Mouse (Mus musculus) embryonic facial prominence, embryonic 11.5 days (tissue): Measurements from ENCODE around the gene Dctn2. TPM values are rescaled to one million over a fixed set of nuclear protein-coding genes. Genes with fewer than 3 reads are reported as not detected.

Experiments used
- ATAC-seq: fragments of 200-750 bp; cut with Nextera tagmentation; replicated peaks from 2 replicates; pipeline ENCODE4 v1.8.0; 2017; ENCODE audit warnings: low read depth; ENCODE audit not compliant: insufficient number of reproducible peaks, low FRiP score, low TSS enrichment
- DNase-seq: peaks from one replicate; pipeline ENCODE4 v3.0.0-alpha.2; 2015; ENCODE audit warnings: low spot score
- H3K27ac ChIP-seq: fragments of 300-500 bp; sonication (generic); replicated peaks from 2 replicates; pipeline ENCODE4 v1.5.1; 2014; ENCODE audit warnings: mild to moderate bottlenecking, low read depth, low read length, control low read depth
- H3K27me3 ChIP-seq: fragments of 300-500 bp; sonication (generic); 2 replicates; pipeline ENCODE4 v1.6.1; 2014; ENCODE audit warnings: mild to moderate bottlenecking, low read length, moderate library complexity, mixed read lengths; ENCODE audit not compliant: control insufficient read depth, insufficient read depth
- H3K36me3 ChIP-seq: fragments of 300-500 bp; sonication (generic); replicated peaks from 2 replicates; pipeline ENCODE4 v1.6.1; 2014; ENCODE audit warnings: low read depth, mild to moderate bottlenecking, low read length, moderate library complexity, mixed read lengths; ENCODE audit not compliant: control insufficient read depth, insufficient read depth
- H3K4me1 ChIP-seq: fragments of 300-500 bp; sonication (generic); 2 replicates; pipeline ENCODE4 v1.6.1; 2014; ENCODE audit warnings: low read length, mixed read lengths; ENCODE audit not compliant: control insufficient read depth, insufficient read depth
- H3K4me2 ChIP-seq: fragments of 300-500 bp; sonication (generic); 2 replicates; pipeline ENCODE4 v1.6.1; 2014; ENCODE audit warnings: low read depth, mild to moderate bottlenecking, control low read depth, low read length, moderate library complexity
- H3K4me3 ChIP-seq: fragments of 300-500 bp; sonication (generic); 2 replicates; pipeline ENCODE4 v1.5.1; 2014; ENCODE audit warnings: low read depth, low read length, control low read depth
- H3K9ac ChIP-seq: fragments of 300-500 bp; sonication (generic); replicated peaks from 2 replicates; pipeline ENCODE4 v1.6.1; 2014; ENCODE audit warnings: mild to moderate bottlenecking, control low read depth, low read length
- H3K9me3 ChIP-seq: fragments of 300-500 bp; sonication (generic); replicated peaks from 2 replicates; pipeline ENCODE4 v1.6.1; 2016; ENCODE audit warnings: mild to moderate bottlenecking, low read length, inconsistent platforms, mixed read lengths; ENCODE audit not compliant: control insufficient read depth
- WGBS: fragments of 180-500 bp; shearing (Covaris S2); extraction: QIAGEN DNeasy Blood & Tissue Kit; methylation state at CpG from one replicate; pipeline ENCODE4 v1.1.7; 2014; 5-methylcytosine and 5-hydroxymethylcytosine counted together
- polyA plus RNA-seq: library from polyadenylated mRNA; unstranded; fragments of >200 nt; fragmentation: Nextera tagmentation; extraction: Ambion mirVana; gene quantifications from 2 replicates; pipeline ENCODE4 v1.2.1, GENCODE M21; 2014

Dctn2 gene
- polyA plus RNA-seq, 1 experiment from 2014 or later: 162 TPM

DNA sequence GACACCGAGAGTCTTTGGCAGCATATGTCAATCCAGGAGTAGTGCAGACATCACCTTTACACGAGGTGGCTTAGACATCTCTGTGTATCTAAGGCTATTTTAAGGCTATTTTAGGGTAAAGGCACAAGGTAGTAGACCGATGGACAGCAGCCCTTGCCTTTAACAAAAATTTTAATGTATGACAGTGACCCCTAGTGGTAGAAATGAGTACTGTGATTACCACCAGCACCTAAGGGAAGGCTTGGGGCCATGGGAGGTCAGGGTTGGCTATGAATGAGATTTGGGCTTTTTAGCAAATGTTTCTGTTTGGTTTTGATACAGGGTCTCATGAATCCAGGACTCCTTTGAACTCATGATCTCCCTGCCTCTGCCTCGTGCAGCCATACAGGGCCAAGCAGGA lies 37.3 kb upstream of the Dctn2 start:
- WGBS: 20% methylated on average over 4 of the region's 4 CpGs
- no peak overlapping the region for H3K27ac ChIP-seq
- ATAC-seq: 0 out of 2 replicates have a peak, but pooled peaks have one; percentile 45
- H3K9ac ChIP-seq: no peak overlapping the region
- no peaks in the 10 kb centered on the region for H3K9me3 ChIP-seq
- no peak overlapping the region for H3K4me3 ChIP-seq
- no peak overlapping the region for H3K4me2 ChIP-seq
- H3K4me1 ChIP-seq: no peaks in the 10 kb centered on the region
- DNase-seq: peak; percentile 89
- no peaks in the 10 kb centered on the region for H3K27me3 ChIP-seq
- H3K36me3 ChIP-seq: no peaks in the 10 kb centered on the region

GRCm38 (mm10) chr10:127230693-127231092 lies 35.5 kb upstream of the Dctn2 start:
- 89% methylated on average over 12 of the region's 12 CpGs for WGBS
- Histone ChIP-seq H3K4me1 (no peaks in the 10 kb centered on the region), H3K4me2 (no peak overlapping the region), H3K27ac (no peak overlapping the region), H3K27me3 (no peaks in the 10 kb centered on the region), H3K9ac (no peak overlapping the region), H3K36me3 (no peaks in the 10 kb centered on the region), H3K9me3 (no peaks in the 10 kb centered on the region), H3K4me3 (no peak overlapping the region)
- ATAC-seq (no peak), DNase-seq (no peak)

DNA sequence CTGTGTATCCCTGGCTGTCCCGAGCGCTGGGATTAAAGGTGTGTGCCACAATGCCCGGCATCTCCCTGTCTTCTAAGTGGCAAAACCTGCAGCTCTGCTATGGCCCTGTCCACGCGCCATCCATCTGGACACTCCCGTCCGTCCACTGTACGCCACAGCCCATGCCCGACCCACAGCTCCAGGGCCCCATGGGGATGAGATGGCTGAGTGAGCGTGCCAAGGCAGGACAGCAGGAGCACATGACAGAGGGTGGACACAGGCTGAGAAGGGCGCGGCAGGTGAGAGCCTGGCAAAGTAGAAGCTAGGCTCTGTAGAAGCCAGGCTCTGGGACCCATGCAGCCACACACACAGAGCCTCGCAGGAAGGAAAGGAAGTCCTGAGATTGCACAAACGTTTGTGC lies 34.4 kb upstream of the Dctn2 start:
- no peak overlapping the region for H3K4me3 ChIP-seq
- 82% methylated on average over 14 of the region's 14 CpGs for WGBS
- no peak overlapping the region for H3K4me2 ChIP-seq
- no peaks in the 10 kb centered on the region for H3K27me3 ChIP-seq
- H3K36me3 ChIP-seq: no peaks in the 10 kb centered on the region
- H3K4me1 ChIP-seq: no peaks in the 10 kb centered on the region; the same call in 1 of the 2 replicates
- DNase-seq: no peak
- no peaks in the 10 kb centered on the region for H3K9me3 ChIP-seq
- no peak overlapping the region for H3K27ac ChIP-seq
- ATAC-seq: no peak
- no peak overlapping the region for H3K9ac ChIP-seq

DNA sequence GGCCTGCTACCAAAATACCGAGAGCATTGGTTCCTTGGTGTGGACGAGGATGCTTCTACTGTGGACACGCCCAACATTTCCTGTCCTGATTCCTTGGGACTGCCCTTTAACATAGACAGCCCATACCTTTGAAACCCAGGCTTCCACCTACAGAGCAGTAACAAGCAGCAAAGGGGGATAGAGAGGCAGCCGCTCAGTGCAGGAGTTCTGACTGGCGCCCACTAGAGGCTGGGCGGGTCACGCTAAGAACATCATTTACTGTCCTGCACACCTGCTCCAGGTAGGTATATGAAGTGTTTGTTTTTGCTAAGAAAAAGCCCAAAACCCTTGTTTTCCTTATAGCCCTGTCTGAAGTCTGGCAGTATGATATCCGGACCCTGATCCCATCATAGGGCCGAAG lies 33.0 kb upstream of the Dctn2 start:
- ATAC-seq (no peak), DNase-seq (no peak)
- Histone ChIP-seq H3K27me3 (no peaks in the 10 kb centered on the region), H3K9ac (no peak overlapping the region), H3K36me3 (no peaks in the 10 kb centered on the region), H3K4me1 (no peaks in the 10 kb centered on the region; the same call in 1 of the 2 replicates), H3K9me3 (no peaks in the 10 kb centered on the region), H3K27ac (no peak overlapping the region), H3K4me3 (no peak overlapping the region), H3K4me2 (no peak overlapping the region)
- 71% methylated on average over 9 of the region's 9 CpGs for WGBS

DNA sequence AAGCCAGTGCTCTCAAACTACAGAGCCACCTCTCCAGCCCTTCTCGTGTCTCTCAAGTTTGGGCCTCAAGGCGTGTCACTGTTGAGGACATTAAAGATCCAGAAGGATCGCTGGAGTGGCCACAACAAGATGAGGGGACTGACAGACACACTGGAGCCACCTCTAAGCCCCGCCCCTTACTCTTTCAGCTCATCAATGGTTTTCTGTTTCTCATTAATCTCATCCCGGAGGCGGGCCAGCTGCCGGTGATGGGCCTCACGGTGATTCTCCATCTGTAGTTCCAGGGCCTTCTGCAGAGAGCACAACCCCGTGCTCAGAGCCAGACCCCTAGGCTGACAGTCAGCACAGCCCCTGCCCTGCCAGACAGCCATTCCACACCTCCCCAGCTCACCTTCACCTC lies 29.6 kb upstream of the Dctn2 start:
- Histone ChIP-seq H3K4me3 (no peak overlapping the region), H3K36me3 (no peaks in the 10 kb centered on the region; the same call in 1 of the 2 replicates), H3K27me3 (no peaks in the 10 kb centered on the region), H3K9ac (no peak overlapping the region), H3K9me3 (no peaks in the 10 kb centered on the region), H3K27ac (no peak overlapping the region), H3K4me2 (no peak overlapping the region), H3K4me1 (no peaks in the 10 kb centered on the region; the same call in 1 of the 2 replicates)
- WGBS: 28% methylated on average over 9 of the region's 9 CpGs
- peak; percentile 50 for DNase-seq
- peak; percentile 44 for ATAC-seq

DNA sequence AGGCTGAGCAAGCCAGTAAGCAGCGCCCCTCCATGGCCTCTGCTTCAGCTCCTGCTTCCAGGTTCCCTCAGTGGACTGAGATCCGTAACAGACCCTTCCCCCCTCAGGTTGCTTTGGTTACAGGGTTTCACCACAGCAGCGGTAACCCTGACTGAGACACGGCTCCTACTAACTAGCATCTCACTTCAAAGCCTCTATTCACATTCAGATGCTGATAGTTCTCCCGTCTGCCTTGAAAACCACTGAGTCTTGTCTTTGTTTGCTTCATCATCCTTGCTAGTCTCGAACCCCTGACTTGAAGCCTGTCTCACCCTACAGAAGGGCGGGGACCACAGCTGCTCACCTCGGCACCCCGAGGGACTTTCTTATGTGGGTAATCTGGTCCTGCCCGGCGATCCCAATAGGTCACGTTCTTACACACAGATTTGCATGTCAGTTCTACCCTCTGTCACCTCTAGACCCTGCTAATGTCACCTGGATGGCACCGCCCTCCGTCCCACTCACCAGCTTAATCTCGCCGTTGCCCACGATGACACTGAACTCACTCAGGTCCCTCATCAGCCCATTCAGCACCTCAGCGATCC lies 27.8 kb upstream of the Dctn2 start:
- Histone ChIP-seq H3K4me2 (no peak overlapping the region), H3K4me3 (no peak overlapping the region), H3K27me3 (no peaks in the 10 kb centered on the region), H3K27ac (no peak overlapping the region), H3K4me1 (no peaks in the 10 kb centered on the region; the same call in 1 of the 2 replicates), H3K36me3 (no peaks in the 10 kb centered on the region; the same call in 1 of the 2 replicates), H3K9ac (no peak overlapping the region), H3K9me3 (no peaks in the 10 kb centered on the region)
- ATAC-seq (no peak), DNase-seq (no peak)
- whole genome bisulfite sequencing: 68% methylated on average over 18 of the region's 18 CpGs

- no peak overlapping the region for H3K9ac ChIP-seq
- no peak for ATAC-seq
- H3K9me3 ChIP-seq: no peaks in the 10 kb centered on the region
- no peak overlapping the region for H3K4me3 ChIP-seq
- H3K4me1 ChIP-seq: no peaks in the 10 kb centered on the region
- no peaks in the 10 kb centered on the region for H3K36me3 ChIP-seq
- 84% methylated on average over 5 of the region's 5 CpGs for WGBS
- no peak for DNase-seq
- no peak overlapping the region for H3K27ac ChIP-seq
- H3K4me2 ChIP-seq: no peak overlapping the region
- no peaks in the 10 kb centered on the region for H3K27me3 ChIP-seq
These were observed 15.4 kb upstream of the Dctn2 start for GRCm38 (mm10) chr10:127250810-127251209.

- DNase-seq: peak; percentile 90
- Histone ChIP-seq H3K27ac (no peak overlapping the region), H3K4me2 (no peak overlapping the region), H3K9ac (no peak overlapping the region), H3K36me3 (no peaks in the 10 kb centered on the region), H3K4me1 (no peaks in the 10 kb centered on the region), H3K27me3 (no peaks in the 10 kb centered on the region), H3K9me3 (no peaks in the 10 kb centered on the region), H3K4me3 (no peak overlapping the region)
- WGBS: 20% methylated on average over 14 of the region's 14 CpGs
- ATAC-seq: peak; percentile 51; the same call in 1 of the 2 replicates
These were observed 10.4 kb upstream of the Dctn2 start for GRCm38 (mm10) chr10:127255625-127256345.
